Mouse (Mus musculus) MEL-GATA-1-ER (cell line): ENCODE results near the gene Gm1140.
"Not testable (repeated sequence)": the region's sequence is repeated elsewhere in the genome, so short reads cannot be mapped to it uniquely, and the experiment has no call there.

ENCODE experiments used
- DNase-seq: peaks from one replicate; pipeline ENCODE4 v3.0.0-alpha.2; 2012; ENCODE audit warnings: low read depth; ENCODE audit errors: extremely low read depth

Gene Gm1140

DNA sequence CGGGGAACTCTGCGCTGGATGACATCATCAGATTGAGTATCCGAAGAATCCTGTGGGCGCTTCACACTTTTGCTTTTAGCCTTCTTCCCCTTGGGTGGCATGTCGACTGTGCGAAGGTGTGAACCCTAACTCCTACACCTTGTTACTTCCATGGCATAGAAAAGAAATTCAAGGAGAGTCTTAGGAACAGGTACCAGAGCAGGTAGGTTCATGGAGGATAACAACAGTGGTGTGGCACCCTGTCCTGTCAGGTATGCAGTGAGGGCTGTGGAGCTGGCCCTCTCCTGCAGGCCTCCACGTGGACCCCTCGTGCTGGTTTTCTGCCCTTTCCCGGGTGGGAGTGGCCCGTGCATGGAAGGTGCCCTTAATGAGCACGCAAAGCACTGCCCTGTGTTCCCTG, at the start of gene Gm1140:
Gene Gm1140, minus strand, starts transcription at position 101 of the 400 bp plus-strand sequence.
- not testable (repeated sequence) for DNase-seq

GRCm38 (mm10) chrX:67695398-67695797, 2.0 kb upstream of the Gm1140 start, which contains the start of gene Gm14692:
Gene Gm14692 (plus strand): TSS chrX:67695698.
- not testable (repeated sequence) for DNase-seq
